Mouse (Mus musculus) left cerebral cortex, postnatal 10 days (tissue): ENCODE data around the gene Lrrc25. TPM values are rescaled to one million over a fixed set of nuclear protein-coding genes. Genes with fewer than 3 reads are reported as not detected.
"Not testable (repeated sequence)": the region's sequence is repeated elsewhere in the genome, so short reads cannot be mapped to it uniquely, and the experiment has no call there.

Source experiments
- DNase-seq, 2 experiments: peaks; one replicate each; pipeline ENCODE4 v3.0.0; 2021 to 2022; ENCODE audit warnings: low spot score in 2 of 2, mixed read lengths in 1 of 2; ENCODE audit errors: extremely low spot score in 1 of 2
- intact Hi-C: fragments of 180-260 bp; cut with DNase I; formaldehyde crosslinking; loops from one replicate; pipeline ENCODE4 v1.15.1; 2025
- total RNA-seq, 2 experiments: library from RNA; stranded (reverse); gene quantifications; 2 replicates each; pipeline ENCODE4 v1.2.3; 2021

The Lrrc25 gene
- 1 to 10 TPM in 1 of 2 experiments, under 1 TPM in 1; 0.94 to 1.1 TPM for total RNA-seq

GRCm38 (mm10) chr8:70615894-70616293, at the start of gene Lrrc25:
Gene Lrrc25, plus strand, starts transcription at chr8:70616155.
- intact Hi-C loops: loop anchor here (5.0 kb wide), 1 partner anchor 51 kb away; no protein-coding TSS in a partner anchor
- DNase-seq: no peak

GRCm38 (mm10) chr8:70570360-70570759, 45.6 kb upstream of the Lrrc25 start:
- intact Hi-C loops: no loop called here
- DNase-seq: no peak

DNA sequence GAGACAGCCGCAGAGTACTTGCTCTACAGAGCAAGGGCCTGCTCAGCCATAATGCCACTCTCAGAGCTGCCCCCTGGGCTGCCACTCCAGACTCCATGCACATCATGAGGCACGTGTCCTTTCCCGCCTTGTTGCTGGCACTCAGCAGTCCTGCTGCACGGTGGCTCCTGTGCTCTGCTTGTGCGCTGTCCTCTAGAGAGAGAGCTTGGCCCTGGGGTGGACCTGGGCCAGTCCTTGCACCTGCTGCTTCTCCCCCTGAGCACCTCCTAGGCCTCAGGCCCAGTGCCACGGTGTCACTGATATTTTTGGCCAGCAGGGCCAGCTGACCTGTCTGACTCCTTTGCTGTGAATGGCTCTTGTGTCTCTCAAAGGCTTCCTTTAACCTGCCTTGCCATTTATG, 45.0 kb upstream of the Lrrc25 start:
- DNase-seq: no peak
- intact Hi-C loops: no loop called here

GRCm38 (mm10) chr8:70574302-70574701, 41.7 kb upstream of the Lrrc25 start:
- intact Hi-C loops: no loop called here
- no peak for DNase-seq

DNA sequence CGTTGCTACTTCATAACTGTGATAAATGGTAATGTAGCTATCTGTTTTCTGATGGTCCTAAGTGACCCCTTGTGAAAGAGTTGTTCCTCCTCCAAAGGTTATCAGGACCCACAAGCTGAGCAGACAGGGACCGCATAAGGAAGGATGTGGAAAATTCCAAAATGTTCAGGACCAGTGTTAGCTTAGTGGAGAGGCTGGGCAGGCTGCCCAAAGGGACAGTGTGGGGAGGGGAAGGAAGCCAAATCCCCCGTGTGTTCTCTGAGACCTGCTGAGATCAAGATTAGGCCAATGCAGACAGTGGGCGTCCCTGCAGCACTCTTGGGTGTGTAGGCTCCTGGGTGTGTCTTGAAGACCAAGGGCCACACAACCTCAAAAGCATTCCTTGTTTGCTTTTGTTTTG, 41.0 kb upstream of the Lrrc25 start:
- intact Hi-C loops: no loop called here
- DNase-seq: peak in 1 of 2 experiments; percentile 87

GRCm38 (mm10) chr8:70577207-70577606, 38.7 kb upstream of the Lrrc25 start:
- no peak for DNase-seq
- intact Hi-C loops: no loop called here

- DNase-seq: no peak
- intact Hi-C loops: no loop called here
Measured at GRCm38 (mm10) chr8:70583476-70584387, 32.2 kb upstream of the Lrrc25 start.

DNA sequence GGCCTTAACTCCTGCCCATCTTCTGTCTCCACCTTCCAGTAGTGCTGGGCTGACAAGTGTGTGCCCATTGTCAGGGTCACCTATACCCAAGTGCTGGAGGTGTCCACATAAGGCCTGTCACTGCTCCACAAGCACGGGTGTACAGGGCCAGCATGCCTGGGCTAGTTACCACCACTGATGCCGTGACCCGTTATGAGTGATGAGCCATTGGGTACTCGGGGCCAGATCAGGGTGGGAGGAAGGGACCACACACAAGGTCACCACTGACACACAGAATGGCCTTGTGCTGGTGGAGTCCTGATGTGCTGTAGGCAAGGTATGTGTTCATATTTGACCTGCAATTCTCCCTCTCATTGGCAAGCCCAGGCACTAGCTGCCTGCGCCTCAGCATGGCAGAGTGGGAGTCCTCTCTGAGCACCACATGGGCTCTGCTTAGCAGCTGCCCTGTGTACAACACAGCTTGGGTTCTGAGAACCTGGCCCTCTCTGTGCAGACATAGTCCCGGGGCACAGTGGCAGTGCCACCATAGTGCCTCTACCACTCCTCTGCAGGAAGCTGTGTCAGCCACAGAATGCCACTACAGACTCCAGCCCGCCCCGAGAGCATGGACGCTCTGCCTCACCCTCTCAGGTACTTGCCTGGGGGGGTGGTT, 31.2 kb upstream of the Lrrc25 start:
- no peak for DNase-seq
- intact Hi-C loops: no loop called here

DNA sequence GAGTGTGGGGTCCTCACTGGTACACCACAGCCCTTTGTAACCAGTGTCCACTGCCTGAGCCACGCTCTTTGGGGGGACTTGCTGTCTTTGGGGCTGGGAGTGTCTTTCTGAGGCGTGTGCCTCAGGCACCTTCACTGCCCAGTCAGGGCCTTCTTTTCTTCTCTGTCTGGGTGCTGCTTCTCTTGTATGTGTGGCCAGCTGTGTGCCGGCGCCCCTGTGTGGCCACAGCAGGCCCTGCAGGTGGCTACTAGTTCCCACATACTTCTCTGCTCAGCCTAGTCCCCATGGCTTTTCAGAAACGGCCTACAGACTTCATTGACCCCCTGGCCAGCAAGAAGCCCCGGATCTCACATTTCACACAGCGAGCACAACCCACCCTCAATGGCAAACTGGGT, 30.7 kb upstream of the Lrrc25 start:
- intact Hi-C loops: no loop called here

GRCm38 (mm10) chr8:70587955-70588354, 28.0 kb upstream of the Lrrc25 start:
- intact Hi-C loops, DNase-seq: not testable (repeated sequence)

More for the DNA sequence above, 30.7 kb upstream of the Lrrc25 start:
- DNase-seq: peak in 1 of 2 experiments; percentile 78

DNA sequence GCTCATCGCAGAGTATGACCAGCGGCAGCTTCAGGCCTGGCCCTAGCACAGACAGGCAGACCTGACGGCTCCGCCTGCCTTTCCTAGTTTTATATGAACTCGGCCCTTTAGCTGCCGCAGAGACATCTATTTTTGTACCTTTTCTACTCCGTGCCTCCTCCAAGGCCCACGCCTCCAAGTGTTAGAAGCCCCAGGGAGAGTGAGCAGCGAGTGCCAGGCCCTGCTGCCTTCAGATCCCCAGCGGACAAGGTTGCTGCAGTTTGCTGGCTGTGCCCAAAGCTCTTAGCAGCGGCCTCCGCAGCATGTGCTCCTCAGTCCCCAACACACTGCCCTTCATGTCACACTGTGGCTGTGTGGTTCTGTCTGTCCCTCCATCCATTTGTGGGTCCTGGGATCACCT, 24.4 kb upstream of the Lrrc25 start:
- intact Hi-C loops: no loop called here
- DNase-seq: peak in 1 of 2 experiments; percentile 32

- intact Hi-C loops: no loop called here
- DNase-seq: peak in 1 of 2 experiments; percentile 88
Measured at GRCm38 (mm10) chr8:70593173-70593572, 22.8 kb upstream of the Lrrc25 start.

DNA sequence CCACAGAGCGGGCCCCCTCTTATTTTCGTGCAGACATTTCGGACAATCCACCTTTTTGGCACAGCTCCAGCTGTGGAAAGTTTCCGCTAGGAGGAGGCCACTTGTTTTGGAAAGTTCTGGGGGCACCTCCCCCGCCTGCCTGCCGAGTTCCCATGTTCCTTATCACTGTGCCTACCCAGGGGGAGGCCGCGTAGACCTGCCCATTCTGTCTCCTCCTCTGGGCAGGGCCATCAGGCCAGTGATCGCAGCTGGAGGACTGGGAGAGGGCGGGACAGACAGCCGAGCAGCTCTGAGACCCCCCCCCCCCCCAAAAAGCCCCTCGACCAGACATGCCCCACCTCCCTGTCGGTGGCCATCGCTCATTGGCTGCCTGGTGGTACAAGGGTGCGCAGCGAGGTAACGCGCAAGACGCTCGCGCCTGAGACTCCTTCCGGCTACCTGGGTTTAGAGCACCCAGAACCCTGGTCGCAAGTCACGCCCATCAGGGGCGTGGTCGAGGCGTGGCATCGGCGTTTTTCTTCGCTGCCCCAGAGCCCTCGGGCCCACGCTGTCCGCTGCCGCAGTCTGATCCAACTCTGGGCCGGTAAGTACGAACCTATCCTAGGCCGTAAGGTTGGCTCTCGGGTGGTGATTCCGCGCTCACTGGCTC, 21.9 kb upstream of the Lrrc25 start, which contains the start of gene Isyna1:
Isyna1 (plus strand) TSS at position 413 of the 649 bp plus-strand sequence.
- peak; percentile 69 to 93 for DNase-seq
- intact Hi-C loops: no loop called here

- peak in 1 of 2 experiments; percentile 70 for DNase-seq
- intact Hi-C loops: no loop called here
Measured at GRCm38 (mm10) chr8:70594621-70595564, 21.1 kb upstream of the Lrrc25 start.

- intact Hi-C loops: no loop called here
- no peak for DNase-seq
Measured at GRCm38 (mm10) chr8:70595811-70596210, 20.1 kb upstream of the Lrrc25 start.

DNA sequence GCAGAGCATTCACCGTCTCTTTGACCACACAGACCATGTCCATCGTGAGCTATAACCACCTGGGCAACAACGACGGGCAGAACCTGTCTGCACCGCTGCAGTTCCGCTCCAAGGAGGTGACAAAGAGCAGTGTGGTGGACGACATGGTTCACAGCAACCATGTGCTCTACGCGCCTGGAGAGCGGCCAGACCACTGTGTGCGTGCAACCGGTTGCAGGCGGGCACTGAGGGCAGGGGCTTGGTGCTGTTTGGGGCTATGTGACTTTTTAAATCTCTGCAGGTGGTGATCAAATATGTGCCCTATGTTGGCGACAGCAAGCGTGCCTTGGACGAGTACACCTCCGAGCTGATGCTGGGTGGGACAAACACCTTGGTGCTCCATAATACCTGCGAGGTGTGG, 19.7 kb upstream of the Lrrc25 start:
- DNase-seq: no peak
- intact Hi-C loops: no loop called here

DNA sequence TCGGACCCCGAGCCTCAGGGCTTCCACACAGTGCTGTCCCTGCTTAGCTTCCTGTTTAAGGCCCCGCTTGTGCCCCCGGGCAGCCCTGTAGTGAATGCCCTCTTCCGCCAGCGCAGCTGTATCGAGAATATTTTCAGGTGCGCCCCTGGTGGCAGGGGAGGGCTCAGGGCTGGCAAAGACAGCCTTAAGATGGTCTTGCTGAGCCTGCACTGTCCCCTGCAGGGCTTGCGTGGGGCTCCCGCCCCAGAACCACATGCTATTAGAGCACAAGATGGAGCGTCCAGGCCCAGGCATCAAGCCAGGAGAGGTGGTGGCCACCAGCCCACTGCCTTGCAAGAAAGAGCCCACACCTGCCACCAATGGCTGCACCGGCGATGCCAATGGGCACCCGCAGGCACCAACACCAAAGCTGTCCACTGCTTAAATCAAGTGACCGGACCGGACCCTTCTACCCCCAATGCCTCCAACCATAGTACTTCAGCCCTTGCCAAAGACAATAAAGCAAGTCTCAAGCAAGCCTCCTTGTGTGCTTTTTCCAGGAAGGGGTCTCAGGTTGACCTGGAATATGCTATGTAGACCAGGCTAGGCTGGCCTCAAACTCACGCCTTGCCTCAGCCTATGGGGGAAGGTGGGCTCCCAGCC, 19.1 kb upstream of the Lrrc25 start:
- intact Hi-C loops: no loop called here
- DNase-seq: peak in 1 of 2 experiments; percentile 69
